Mouse (Mus musculus) heart, embryonic 16.5 days (tissue): ENCODE results near the gene Ccdc153. TPM values are rescaled to one million over a fixed set of nuclear protein-coding genes. Genes with fewer than 3 reads are reported as not detected.

Source experiments
- ATAC-seq: fragments of 200-750 bp; cut with Nextera tagmentation; replicated peaks from 2 replicates; pipeline ENCODE4 v1.8.0; 2017; ENCODE audit warnings: moderate number of reproducible peaks; ENCODE audit not compliant: insufficient read depth, low FRiP score; ENCODE audit errors: extremely low read depth
- H3K27ac ChIP-seq: fragments of 300-500 bp; sonication (generic); 2 replicates; pipeline ENCODE4 v1.5.1; 2014; ENCODE audit warnings: mild to moderate bottlenecking, low read length, control low read depth, moderate library complexity
- H3K27me3 ChIP-seq: fragments of 300-500 bp; sonication (generic); 2 replicates; pipeline ENCODE4 v1.6.1; 2014; ENCODE audit warnings: low read length, mixed read lengths; ENCODE audit not compliant: control insufficient read depth, insufficient read depth
- H3K36me3 ChIP-seq: fragments of 300-500 bp; sonication (generic); 2 replicates; pipeline ENCODE4 v1.6.1; 2014; ENCODE audit not compliant: control insufficient read depth, insufficient read depth
- H3K4me1 ChIP-seq: fragments of 300-500 bp; sonication (generic); 2 replicates; pipeline ENCODE4 v1.6.1; 2014; ENCODE audit warnings: low read length, mixed read lengths; ENCODE audit not compliant: control insufficient read depth, insufficient read depth
- H3K4me2 ChIP-seq: fragments of 300-500 bp; sonication (generic); 2 replicates; pipeline ENCODE4 v1.6.1; 2014; ENCODE audit warnings: low read depth, mild to moderate bottlenecking, control low read depth, low read length
- H3K4me3 ChIP-seq: fragments of 300-500 bp; sonication (generic); 2 replicates; pipeline ENCODE4 v1.5.1; 2014; ENCODE audit warnings: mild to moderate bottlenecking, control low read depth, low read length
- H3K9ac ChIP-seq: fragments of 300-500 bp; sonication (generic); 2 replicates; pipeline ENCODE4 v1.6.1; 2014; ENCODE audit warnings: low read length, control low read depth
- H3K9me3 ChIP-seq: fragments of 300-500 bp; sonication (generic); replicated peaks from 2 replicates; pipeline ENCODE4 v1.6.1; 2016; ENCODE audit warnings: low read length; ENCODE audit not compliant: control insufficient read depth
- WGBS: fragments of 180-500 bp; shearing (Covaris S2); extraction: QIAGEN DNeasy Blood & Tissue Kit; methylation state at CpG from one replicate; pipeline ENCODE4 v1.1.7; 2014; 5-methylcytosine and 5-hydroxymethylcytosine counted together
- polyA plus RNA-seq: library from polyadenylated mRNA; unstranded; fragments of >200 nt; fragmentation: Nextera tagmentation; extraction: Ambion mirVana; gene quantifications from 2 replicates; pipeline ENCODE4 v1.2.1, GENCODE M21; 2015

Gene Ccdc153
- polyA plus RNA-seq, 1 experiment from 2014 or later: 0.88 TPM

DNA sequence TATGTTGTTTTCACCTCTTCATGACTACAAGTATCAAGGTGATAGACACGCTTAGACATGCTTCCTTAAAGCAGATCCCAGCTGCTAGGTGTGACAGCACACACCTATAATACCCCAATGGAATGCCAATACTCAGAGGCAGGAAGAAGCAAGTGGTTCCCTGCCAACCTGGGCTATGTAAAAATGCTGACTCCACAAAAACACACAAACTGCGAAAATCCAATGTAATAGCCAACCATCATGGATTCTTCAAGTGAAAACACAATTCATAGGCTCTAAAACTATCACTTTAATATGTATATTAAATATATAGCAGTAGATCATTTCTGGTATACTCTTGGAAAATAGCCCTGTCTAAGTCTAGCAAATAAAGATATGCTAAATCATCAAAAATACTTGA is 32.6 kb upstream of the Ccdc153 start:
- Histone ChIP-seq H3K27ac (no peak overlapping the region), H3K9me3 (peaks cover 4% of the 10 kb centered on the region), H3K36me3 (peaks cover 7% of the 10 kb centered on the region; the same call in 1 of the 2 replicates), H3K4me3 (no peak overlapping the region), H3K4me1 (no peaks in the 10 kb centered on the region), H3K9ac (no peak overlapping the region), H3K27me3 (no peaks in the 10 kb centered on the region), H3K4me2 (no peak overlapping the region)
- 87% methylated on average over 2 of the region's 2 CpGs for WGBS
- no peak for ATAC-seq

DNA sequence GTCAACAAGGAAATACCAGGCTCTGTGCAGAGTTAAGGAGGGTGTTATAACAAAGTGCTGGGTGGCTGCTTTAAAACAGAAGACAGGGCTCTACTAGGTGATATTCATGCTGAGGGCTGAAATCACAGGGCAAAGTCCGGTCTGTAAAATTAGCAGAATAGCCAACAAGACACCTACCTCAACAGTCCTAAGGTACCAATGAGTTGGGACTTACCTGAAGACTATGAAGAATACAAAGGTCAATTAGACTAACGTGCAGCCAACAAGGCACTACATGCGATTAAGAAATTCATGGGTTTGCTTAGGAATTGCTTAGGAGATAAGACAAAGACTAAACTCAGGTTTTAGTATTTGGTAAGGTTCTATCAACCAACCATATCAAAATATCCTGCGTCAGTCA is 31.1 kb upstream of the Ccdc153 start:
- Histone ChIP-seq H3K4me2 (no peak overlapping the region), H3K4me3 (no peak overlapping the region), H3K27ac (no peak overlapping the region), H3K36me3 (peaks cover 7% of the 10 kb centered on the region; the same call in 1 of the 2 replicates), H3K9ac (no peak overlapping the region), H3K27me3 (no peaks in the 10 kb centered on the region), H3K4me1 (no peaks in the 10 kb centered on the region), H3K9me3 (peaks cover 4% of the 10 kb centered on the region)
- no peak for ATAC-seq
- 89% methylated on average over 4 of the region's 4 CpGs for WGBS

DNA sequence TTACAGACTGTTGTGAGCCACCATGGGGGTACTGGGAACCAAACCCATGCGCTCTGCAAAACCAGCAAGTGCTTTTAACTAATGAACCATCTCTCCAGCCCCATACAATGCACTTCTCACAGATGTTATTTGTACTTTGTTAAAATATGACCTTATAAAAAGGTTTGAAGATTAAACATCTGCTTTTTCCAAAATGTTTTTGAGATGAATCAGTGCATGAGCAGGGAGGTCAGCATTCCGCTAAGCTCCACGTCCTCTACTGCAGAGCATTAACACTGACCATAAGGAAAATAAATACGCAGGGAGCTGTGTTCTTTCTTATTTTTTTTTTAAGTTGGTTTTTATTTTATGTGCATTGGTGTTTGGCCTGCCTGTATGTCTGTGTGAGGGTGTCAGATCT is 28.1 kb upstream of the Ccdc153 start:
- no peak for ATAC-seq
- Histone ChIP-seq H3K27ac (no peak overlapping the region), H3K27me3 (no peaks in the 10 kb centered on the region), H3K36me3 (peaks cover 7% of the 10 kb centered on the region; the same call in 1 of the 2 replicates), H3K9me3 (peaks cover 4% of the 10 kb centered on the region), H3K4me2 (no peak overlapping the region), H3K9ac (no peak overlapping the region), H3K4me3 (no peak overlapping the region), H3K4me1 (no peaks in the 10 kb centered on the region)
- WGBS: 91% methylated on average over 4 of the region's 4 CpGs

DNA sequence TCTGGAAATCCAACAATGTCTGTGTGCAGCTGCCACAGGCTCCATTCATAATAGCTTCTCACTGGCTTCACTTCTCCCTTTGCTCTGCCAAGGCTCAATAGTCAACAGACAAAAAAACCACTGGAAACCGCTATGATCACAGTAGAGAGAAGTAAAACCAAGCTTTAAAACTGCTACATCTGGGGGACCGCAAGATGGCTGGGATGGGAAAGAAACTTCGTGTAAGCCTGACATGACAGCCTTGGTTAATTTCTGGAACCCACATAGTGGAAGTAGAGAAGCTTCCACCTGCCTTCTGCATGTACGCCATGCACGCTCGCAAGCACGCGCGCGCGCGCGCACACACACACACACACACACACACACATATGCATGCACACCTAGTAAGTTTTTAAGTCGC is 26.9 kb upstream of the Ccdc153 start:
- no peak for ATAC-seq
- no peak overlapping the region for H3K27ac ChIP-seq
- 93% methylated on average over 14 of the region's 14 CpGs for WGBS
- H3K27me3 ChIP-seq: no peaks in the 10 kb centered on the region
- peaks cover 7% of the 10 kb centered on the region; the same call in 1 of the 2 replicates for H3K36me3 ChIP-seq
- H3K9ac ChIP-seq: no peak overlapping the region
- no peaks in the 10 kb centered on the region for H3K4me1 ChIP-seq
- no peak overlapping the region for H3K4me3 ChIP-seq
- H3K9me3 ChIP-seq: peaks cover 4% of the 10 kb centered on the region
- H3K4me2 ChIP-seq: no peak overlapping the region

DNA sequence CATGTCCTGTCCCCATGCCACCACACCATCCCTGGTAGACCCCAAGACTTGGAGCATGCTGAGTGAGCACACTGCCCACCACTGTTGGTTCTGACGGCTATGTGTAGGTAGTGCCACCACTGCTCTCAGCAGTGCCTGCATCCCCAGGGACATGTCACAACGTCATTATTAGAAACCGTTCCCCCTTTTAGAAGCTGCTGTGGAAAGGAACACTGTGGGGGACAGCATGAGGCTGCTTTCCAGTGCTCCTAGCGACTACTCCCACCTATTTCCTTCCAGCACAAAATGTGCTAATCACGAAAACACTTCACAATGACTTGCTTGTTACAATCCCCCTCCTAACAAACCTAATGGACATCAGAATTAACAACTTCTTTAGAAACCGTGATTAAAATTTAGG is 14.5 kb upstream of the Ccdc153 start:
- Histone ChIP-seq H3K9ac (no peak overlapping the region), H3K4me1 (peaks cover 27% of the 10 kb centered on the region), H3K4me2 (no peak overlapping the region), H3K27ac (peak overlapping the region; percentile 27; the same call in 1 of the 2 replicates), H3K4me3 (no peak overlapping the region), H3K36me3 (peaks cover 2% of the 10 kb centered on the region; the same call in 1 of the 2 replicates), H3K27me3 (no peaks in the 10 kb centered on the region), H3K9me3 (no peaks in the 10 kb centered on the region)
- no peak; the same call in 1 of the 2 replicates for ATAC-seq
- 37% methylated on average over 6 of the region's 6 CpGs for WGBS

DNA sequence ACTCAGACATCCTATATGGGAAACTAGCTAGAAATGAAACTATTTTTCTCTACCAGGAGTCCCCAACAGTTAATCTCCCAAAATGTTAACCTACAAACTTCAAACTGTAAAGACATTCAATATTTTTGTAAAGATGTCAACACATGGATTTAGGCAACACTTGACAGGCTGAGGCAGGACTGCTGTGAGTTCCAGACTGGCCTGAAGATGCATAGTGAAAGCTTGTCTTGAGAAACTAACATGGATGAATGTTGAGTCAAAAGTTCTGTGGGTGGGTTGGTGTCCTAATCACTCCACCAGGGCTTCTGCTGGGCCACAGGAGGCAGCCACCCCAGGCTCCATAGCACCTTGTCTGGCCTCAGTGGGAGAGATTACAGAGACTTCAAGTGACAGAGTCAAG is 8.9 kb upstream of the Ccdc153 start:
- H3K36me3 ChIP-seq: peaks cover 2% of the 10 kb centered on the region; the same call in 1 of the 2 replicates
- H3K4me3 ChIP-seq: peak overlapping the region; percentile 97
- ATAC-seq: no peak
- H3K27ac ChIP-seq: no peak overlapping the region
- no peaks in the 10 kb centered on the region for H3K9me3 ChIP-seq
- peaks cover 36% of the 10 kb centered on the region for H3K4me1 ChIP-seq
- peak overlapping the region; percentile 69 for H3K4me2 ChIP-seq
- H3K27me3 ChIP-seq: no peaks in the 10 kb centered on the region
- H3K9ac ChIP-seq: peak overlapping the region; percentile 16; the same call in 1 of the 2 replicates

DNA sequence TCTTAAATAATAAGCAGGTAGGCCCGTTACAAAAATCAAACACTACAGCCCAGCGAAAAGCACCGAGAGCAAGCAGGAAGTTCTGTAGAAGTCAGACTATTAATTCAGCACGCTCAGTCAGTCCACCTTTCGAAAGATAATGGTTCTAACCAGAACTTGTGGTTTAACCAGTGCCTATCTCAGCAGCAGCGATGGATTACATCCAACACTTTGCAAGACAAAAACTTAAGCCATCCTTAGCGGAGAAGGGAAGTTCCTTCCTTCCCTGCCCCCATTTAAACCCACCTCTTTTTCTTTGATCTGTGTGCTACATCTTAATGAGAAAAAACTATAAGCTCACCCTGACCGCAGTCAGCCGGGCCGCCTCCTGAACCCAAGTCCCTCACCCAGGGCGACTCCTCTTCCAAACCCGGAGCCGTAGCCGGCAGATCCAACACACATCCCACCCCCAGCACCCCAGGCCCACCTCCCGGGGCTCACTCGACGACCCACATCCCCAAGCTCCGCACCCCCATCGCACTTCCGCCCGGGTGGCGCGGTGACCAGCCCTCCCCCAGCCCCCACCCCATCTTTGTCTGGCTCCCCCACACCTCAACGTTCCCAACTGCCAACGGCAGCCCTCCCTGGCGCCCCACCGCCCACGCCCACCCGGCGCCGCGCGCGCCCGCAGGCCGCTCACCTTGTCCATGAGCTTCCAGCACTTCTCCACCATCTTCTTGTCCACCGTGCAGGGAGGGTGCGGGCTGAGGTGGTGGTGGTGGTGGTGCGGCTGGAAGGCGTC is 7.3 kb upstream of the Ccdc153 start:
- 1% methylated on average over 40 of the region's 40 CpGs for WGBS
- peak overlapping the region; percentile 96 for H3K27ac ChIP-seq
- H3K4me1 ChIP-seq: peaks cover 36% of the 10 kb centered on the region
- H3K9me3 ChIP-seq: no peaks in the 10 kb centered on the region
- peak; percentile 52 for ATAC-seq
- H3K4me2 ChIP-seq: peak overlapping the region; percentile 69
- peak overlapping the region; percentile 97 for H3K9ac ChIP-seq
- peak overlapping the region; percentile 97 for H3K4me3 ChIP-seq
- H3K36me3 ChIP-seq: no peaks in the 10 kb centered on the region
- no peaks in the 10 kb centered on the region for H3K27me3 ChIP-seq

DNA sequence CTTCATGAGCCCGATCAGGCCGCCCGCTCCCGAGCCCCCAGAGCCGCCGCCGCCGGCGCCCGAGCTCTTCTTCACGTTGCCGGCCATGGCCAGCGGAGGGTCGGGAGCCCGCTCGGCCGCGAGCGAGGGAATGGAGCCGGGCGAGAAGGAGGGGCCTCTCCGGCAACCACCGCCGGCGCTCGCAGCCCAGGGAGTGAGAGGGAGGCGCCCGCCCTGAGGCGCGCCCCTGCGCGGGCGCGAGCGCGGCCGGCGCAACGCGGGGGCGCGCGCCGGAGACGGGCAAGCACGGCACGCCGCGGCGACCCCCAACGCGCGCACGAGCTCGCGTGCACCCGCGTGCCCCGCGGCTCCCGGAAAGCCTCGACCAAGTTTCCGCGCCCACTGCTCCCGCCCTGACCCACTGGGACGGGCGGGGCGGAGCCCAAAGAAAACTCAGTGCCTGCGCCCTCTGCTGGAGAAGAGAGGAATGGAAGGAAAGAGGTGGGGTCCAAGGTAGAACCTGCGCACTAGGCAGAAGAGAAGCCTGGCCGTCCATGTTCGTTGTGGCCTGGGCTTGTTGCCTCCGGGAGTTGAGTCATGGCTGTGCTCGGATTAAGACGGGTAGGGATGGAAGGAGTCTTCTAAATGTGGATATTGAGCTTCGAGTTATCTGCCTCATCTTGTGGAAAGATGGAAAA is 6.5 kb upstream of the Ccdc153 start, which contains the start of gene Cbl:
Cbl (minus strand) TSS at position 248 of the 677 bp plus-strand sequence.
- peak within 1 kb of the TSS; percentile 97 for H3K9ac ChIP-seq
- peak; percentile 93 for ATAC-seq
- H3K27me3 ChIP-seq: no peaks in the 10 kb centered on the region
- WGBS: under 1% methylated on average over 61 of the region's 76 CpGs
- H3K4me1 ChIP-seq: peaks cover 33% of the 10 kb centered on the region
- peak within 1 kb of the TSS; percentile 73 for H3K4me2 ChIP-seq
- peak within 1 kb of the TSS; percentile 96 for H3K27ac ChIP-seq
- no peaks in the 10 kb centered on the region for H3K36me3 ChIP-seq
- peak within 1 kb of the TSS; percentile 97 for H3K4me3 ChIP-seq
- no peaks in the 10 kb centered on the region for H3K9me3 ChIP-seq
